ENCODE assay signal across 15 mouse cellular contexts in the genomic region with DNA sequence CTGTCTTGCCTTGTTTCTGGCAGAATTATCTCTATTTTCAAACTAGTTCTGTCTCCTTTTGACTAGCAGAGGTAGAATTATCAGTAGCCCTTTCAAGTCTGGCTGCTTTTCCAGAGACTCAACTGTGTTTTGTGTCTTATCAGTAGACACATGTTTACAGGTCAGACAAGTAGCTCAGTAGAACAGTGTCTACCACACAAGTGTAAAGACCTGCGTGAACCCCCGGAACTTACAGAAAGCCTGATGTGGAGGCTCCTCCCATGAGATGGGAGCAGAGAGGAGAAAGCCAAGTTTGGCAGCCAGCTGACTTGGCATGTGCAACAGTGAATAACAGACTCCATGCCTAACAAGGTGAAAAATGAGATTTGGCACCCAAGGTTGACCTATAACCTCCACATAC. TPM values are rescaled to one million over a fixed set of nuclear protein-coding genes. Genes with fewer than 3 reads are reported as not detected.
DNase-seq lines count a peak whose midpoint lies in the region; ATAC-seq and TF ChIP-seq lines count a peak whose summit lies in the region.
"Had no signal": no experiment of that assay in that cellular context is flagged by ENCODE, and none has a peak within 500 bp of the region (broad histone marks: within the 10 kb centered on the region; RNA-seq: fewer than 3 reads in every experiment).

No protein-coding gene starts in this region.

- peaks cover under 1% of the 10 kb centered on the region; the same call in 1 of the 2 replicates for H3K9me3 ChIP-seq in intestine, embryonic 14.5 days (ENCODE audit: control insufficient read depth, low read length)
- no peaks in the 10 kb centered on the region for H3K9me3 ChIP-seq in intestine, postnatal 0 days (ENCODE audit: control insufficient read depth)
- H3K9me3 ChIP-seq in stomach, embryonic 15.5 days: no peaks in the 10 kb centered on the region
- H3K9me3 ChIP-seq: limb, embryonic 13.5 days; midbrain, embryonic 15.5 days had no signal

- H3K27ac ChIP-seq in intestine, embryonic 14.5 days (ENCODE audit: low read depth): no peak overlapping the region
- H3K27ac ChIP-seq in intestine, postnatal 0 days (ENCODE audit: low read depth, low read length): no peak overlapping the region
- no peak overlapping the region for H3K27ac ChIP-seq in liver, adult 2 months (replicated peaks; ENCODE audit: insufficient read depth, low read depth, low read length)
- no peak overlapping the region for H3K27ac ChIP-seq in stomach, embryonic 15.5 days
- H3K27ac ChIP-seq: limb, embryonic 13.5 days; midbrain, embryonic 15.5 days had no signal

- peaks cover 12% of the 10 kb centered on the region; the same call in 1 of the 2 replicates for H3K36me3 ChIP-seq in intestine, embryonic 14.5 days (ENCODE audit: control insufficient read depth, insufficient read depth, low read length)
- peaks cover 16% of the 10 kb centered on the region; the same call in 1 of the 2 replicates for H3K36me3 ChIP-seq in intestine, postnatal 0 days (ENCODE audit: control insufficient read depth, insufficient read depth)
- H3K36me3 ChIP-seq in liver, adult 2 months (ENCODE audit: control insufficient read depth, insufficient read depth, low read length): peaks cover 5% of the 10 kb centered on the region; the same call in 1 of the 2 replicates
- peaks cover 18% of the 10 kb centered on the region; the same call in 1 of the 2 replicates for H3K36me3 ChIP-seq in stomach, embryonic 15.5 days

- peak; percentile 30 for DNase-seq in adrenal gland, postnatal 10 days
- no peak for DNase-seq in adrenal gland, adult 18-20 months (ENCODE audit: low spot score in 2 of 2)
- peak; percentile 33 for DNase-seq in intestine, embryonic 14.5 days (ENCODE audit: low spot score)
- peak; percentile 21 for DNase-seq in liver, adult 2 months (ENCODE audit: extremely low read depth, low read depth, low spot score)
- DNase-seq in adrenal gland, adult 8-10 months: no peak
- DNase-seq: adrenal gland, postnatal 36 days; cerebellum, postnatal 36 days; kidney, adult 18-20 months; thymus, postnatal 4 days had no signal

- no peak overlapping the region for H3K9ac ChIP-seq in intestine, embryonic 14.5 days (ENCODE audit: low read length)
- H3K9ac ChIP-seq in intestine, postnatal 0 days (ENCODE audit: low read depth, low read length): no peak overlapping the region
- no peak overlapping the region for H3K9ac ChIP-seq in liver, adult 2 months (ENCODE audit: low read depth, low read length)
- H3K9ac ChIP-seq in stomach, embryonic 15.5 days: no peak overlapping the region
- H3K9ac ChIP-seq: limb, embryonic 13.5 days; midbrain, embryonic 15.5 days had no signal

- H3K4me3 ChIP-seq in intestine, embryonic 14.5 days (ENCODE audit: low read depth, low read length): no peak overlapping the region
- H3K4me3 ChIP-seq in intestine, postnatal 0 days (ENCODE audit: low read depth, low read length): no peak overlapping the region
- no peak overlapping the region for H3K4me3 ChIP-seq in liver, adult 2 months (ENCODE audit: insufficient read depth, low read depth, low read length)
- no peak overlapping the region for H3K4me3 ChIP-seq in stomach, embryonic 15.5 days (replicated peaks)
- H3K4me3 ChIP-seq: limb, embryonic 13.5 days; midbrain, embryonic 15.5 days had no signal

- ATAC-seq in intestine, embryonic 14.5 days (replicated peaks; ENCODE audit: low FRiP score, low TSS enrichment, low read depth): no peak
- no peak for ATAC-seq in intestine, postnatal 0 days
- peak; percentile 22; the same call in 1 of the 2 replicates for ATAC-seq in stomach, embryonic 15.5 days (ENCODE audit: insufficient read depth, low FRiP score, low read depth)
- no peak for ATAC-seq in activated CD4-positive, CD25-positive, alpha-beta regulatory T cell, adult 4 months
- ATAC-seq: forebrain, embryonic 14.5 days; midbrain, embryonic 15.5 days had no signal

- no peaks in the 10 kb centered on the region for H3K79me2 ChIP-seq in liver, adult 2 months (ENCODE audit: control insufficient read depth, insufficient read depth, low read length)

- no peaks in the 10 kb centered on the region for H3K4me1 ChIP-seq in intestine, embryonic 14.5 days (replicated peaks; ENCODE audit: control insufficient read depth, insufficient read depth, low read length)
- H3K4me1 ChIP-seq in intestine, postnatal 0 days (replicated peaks; ENCODE audit: control insufficient read depth, insufficient read depth, low read length): no peaks in the 10 kb centered on the region
- no peaks in the 10 kb centered on the region for H3K4me1 ChIP-seq in liver, adult 2 months (ENCODE audit: control insufficient read depth, insufficient read depth, low read length)
- H3K4me1 ChIP-seq in stomach, embryonic 15.5 days: no peaks in the 10 kb centered on the region
- H3K4me1 ChIP-seq: limb, embryonic 13.5 days; midbrain, embryonic 15.5 days had no signal

- no peak overlapping the region for H3K4me2 ChIP-seq in intestine, embryonic 14.5 days (ENCODE audit: low read length)
- no peak overlapping the region for H3K4me2 ChIP-seq in intestine, postnatal 0 days (replicated peaks; ENCODE audit: low read depth)
- no peak overlapping the region for H3K4me2 ChIP-seq in stomach, embryonic 15.5 days
- H3K4me2 ChIP-seq: limb, embryonic 13.5 days; midbrain, embryonic 15.5 days had no signal

- H3K27me3 ChIP-seq in intestine, embryonic 14.5 days (replicated peaks; ENCODE audit: control insufficient read depth, insufficient read depth, low read length): no peaks in the 10 kb centered on the region
- H3K27me3 ChIP-seq in intestine, postnatal 0 days (replicated peaks; ENCODE audit: control insufficient read depth, insufficient read depth, low read length): no peaks in the 10 kb centered on the region
- no peaks in the 10 kb centered on the region for H3K27me3 ChIP-seq in liver, adult 2 months (ENCODE audit: control insufficient read depth, insufficient read depth, low read length)
- H3K27me3 ChIP-seq in stomach, embryonic 15.5 days (replicated peaks): no peaks in the 10 kb centered on the region
- H3K27me3 ChIP-seq: limb, embryonic 13.5 days; midbrain, embryonic 15.5 days had no signal

- WGBS in intestine, embryonic 14.5 days: 79% methylated on average over 2 of the region's 2 CpGs
- 68% methylated on average over 2 of the region's 2 CpGs for WGBS in intestine, postnatal 0 days
- 87% methylated on average over 2 of the region's 2 CpGs for WGBS in liver, adult 2 months
- WGBS in stomach, embryonic 15.5 days: 64% methylated on average over 2 of the region's 2 CpGs

- no peak for TF ChIP-seq POLR2A in liver, adult 2 months (IDR thresholded peaks at IDR 0.05; ENCODE audit: extremely low read depth, insufficient read depth, low read length)

- no peak for TF ChIP-seq CTCF in intestine, postnatal 0 days (IDR thresholded peaks at IDR 0.05; ENCODE audit: low read depth)
- no peak for TF ChIP-seq CTCF in liver, adult 2 months (IDR thresholded peaks at IDR 0.05; ENCODE audit: low read depth, low read length)

RNA-seq across cellular contexts. Expression of gene Klrg2, which starts 13.6 kb away (rescaled TPM):
- under 1 TPM; 0.42 to 0.96 TPM for total RNA-seq in adrenal gland, postnatal 10 days (2021)
- total RNA-seq in adrenal gland, adult 18-20 months (2021): 1 to 10 TPM; 3.7 to 3.8 TPM
- 0.30 and 0.34 TPM in 2 replicates for polyA plus RNA-seq in intestine, embryonic 14.5 days (2014; fragmentation: Nextera tagmentation; extraction: Ambion mirVana)
- 0.31 and 0.44 TPM in 2 replicates for polyA plus RNA-seq in intestine, postnatal 0 days (2015; fragmentation: Nextera tagmentation; extraction: Ambion mirVana)
- 0.07 TPM in 1 of 2 replicates, not detected in the other for total RNA-seq in liver, adult 2 months (2014; rRNA removed)
- not detected in 2 replicates for polyA plus RNA-seq in liver, adult 2 months (2012; rRNA removed)
- polyA plus RNA-seq in stomach, embryonic 15.5 days (2015; fragmentation: Nextera tagmentation; extraction: Ambion mirVana): 0.67 and 1.2 TPM in 2 replicates
- total RNA-seq in adrenal gland, adult 8-10 months (2022): 1 to 10 TPM; 3.7 to 9.4 (median 5.6) TPM
- polyA plus RNA-seq in activated CD4-positive, CD25-positive, alpha-beta regulatory T cell, adult 4 months (2017; shearing (Covaris generic)): not detected
- polyA plus RNA-seq: forebrain, embryonic 14.5 days had no signal

RNA-seq across cellular contexts. Expression of gene Clec2l, which starts 39.4 kb away (rescaled TPM):
- 1 to 10 TPM; 3.2 to 4.2 TPM for total RNA-seq in adrenal gland, postnatal 10 days (2021)
- total RNA-seq in adrenal gland, adult 18-20 months (2021): 1 to 10 TPM; 1.2 to 4.4 TPM
- 1.4 and 1.6 TPM in 2 replicates for polyA plus RNA-seq in intestine, embryonic 14.5 days (2014; fragmentation: Nextera tagmentation; extraction: Ambion mirVana)
- polyA plus RNA-seq in intestine, postnatal 0 days (2015; fragmentation: Nextera tagmentation; extraction: Ambion mirVana): 0.81 and 0.92 TPM in 2 replicates
- total RNA-seq in liver, adult 2 months (2014; rRNA removed): not detected in 2 replicates
- not detected in 2 replicates for polyA plus RNA-seq in liver, adult 2 months (2012; rRNA removed)
- polyA plus RNA-seq in stomach, embryonic 15.5 days (2015; fragmentation: Nextera tagmentation; extraction: Ambion mirVana): 3.2 and 3.4 TPM in 2 replicates
- total RNA-seq in adrenal gland, adult 8-10 months (2022): 10 to 100 TPM in 1 of 4 experiments, 1 to 10 TPM in 3; 1.8 to 11.3 (median 3.1) TPM
- polyA plus RNA-seq in activated CD4-positive, CD25-positive, alpha-beta regulatory T cell, adult 4 months (2017; shearing (Covaris generic)): not detected

Comparison
In these comparisons a context has a peak if more than half of its experiments do, and no peak if none do; other contexts are left out.
1. DNase-seq: peak in adrenal gland, postnatal 10 days (single experiment), intestine, embryonic 14.5 days (single experiment) and liver, adult 2 months (single experiment); none in adrenal gland, adult 18-20 months (0 of 2) and adrenal gland, adult 8-10 months (single experiment).